Mouse (Mus musculus): ENCODE results near the gene Cutc. TPM values are rescaled to one million over a fixed set of nuclear protein-coding genes. Genes with fewer than 3 reads are reported as not detected.

The Cutc gene
- polyA plus RNA-seq, 1 experiment from 2014 or later, result 25.6 TPM

DNA sequence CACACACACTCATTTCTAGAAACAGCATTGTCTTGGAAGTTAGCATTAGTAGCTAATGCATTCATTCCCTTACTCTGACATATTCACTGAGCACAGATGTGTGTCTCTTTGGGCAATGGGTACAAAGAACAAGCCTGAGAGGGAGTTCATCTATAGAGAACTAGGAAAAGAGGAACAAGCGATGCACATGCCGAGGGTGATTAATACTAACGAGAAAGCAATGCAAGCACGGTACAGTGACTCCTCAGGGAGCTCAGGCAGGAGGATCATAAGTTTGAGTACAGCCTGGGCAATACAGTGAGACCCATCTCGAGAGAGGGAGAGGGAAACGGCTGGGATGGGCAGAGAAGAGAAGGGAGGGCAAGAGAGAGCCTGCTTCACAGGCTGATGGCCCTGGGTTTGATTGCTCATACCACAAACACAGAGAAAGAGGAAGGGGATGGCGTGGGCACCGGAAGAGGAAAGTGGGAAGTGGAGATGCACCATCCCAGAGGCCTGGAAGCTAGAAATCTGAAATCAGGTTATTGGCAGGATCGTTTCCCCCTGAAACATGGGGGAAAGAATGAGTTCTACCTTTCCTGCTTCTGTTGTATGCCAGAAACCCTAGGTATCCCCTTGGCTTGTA lies 48.7 kb downstream of the Cutc start:
- ATAC-seq, result no peak
- 82% methylated on average over 9 of the region's 9 CpGs for WGBS
- H3K9ac ChIP-seq (ENCODE audit: low read depth, low read length), result no peak overlapping the region

DNA sequence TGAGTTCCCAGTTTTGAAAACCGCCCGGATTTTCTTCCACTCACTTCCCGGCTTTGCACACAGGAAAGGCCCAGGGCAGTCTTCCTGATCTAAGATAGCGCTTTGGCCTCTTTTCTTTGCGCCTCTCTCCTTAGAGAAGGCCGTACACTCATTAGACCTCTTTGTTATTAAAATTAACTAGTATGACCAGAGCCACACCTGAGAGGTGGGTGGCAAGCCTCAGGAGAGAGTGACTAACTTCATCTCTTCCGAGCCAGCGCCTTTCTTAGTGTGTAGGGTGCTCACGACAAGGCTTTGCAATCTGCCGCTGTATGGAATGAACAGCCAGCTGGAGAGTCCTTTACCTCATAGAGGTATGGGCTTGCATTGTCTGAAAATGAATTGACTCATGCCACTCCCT lies 51.1 kb downstream of the Cutc start:
- Histone ChIP-seq H3K4me1 (ENCODE audit: control insufficient read depth, insufficient read depth, low read length) (no peaks in the 10 kb centered on the region), H3K27ac (ENCODE audit: low read length) (no peak overlapping the region), H3K36me3 (ENCODE audit: control insufficient read depth, insufficient read depth, low read length) (no peaks in the 10 kb centered on the region), H3K9me3 (ENCODE audit: control insufficient read depth, low read length) (no peaks in the 10 kb centered on the region), H3K4me3 (ENCODE audit: low read length) (no peak overlapping the region), H3K4me2 (ENCODE audit: low read depth, low read length) (no peak overlapping the region), H3K27me3 (replicated peaks; ENCODE audit: control insufficient read depth, insufficient read depth, low read length) (no peaks in the 10 kb centered on the region), H3K9ac (ENCODE audit: low read depth, low read length) (no peak overlapping the region)
- WGBS, result 89% methylated on average over 10 of the region's 10 CpGs
- ATAC-seq, result no peak

More for the DNA sequence above, 48.7 kb downstream of the Cutc start:
- H3K27me3 ChIP-seq (replicated peaks; ENCODE audit: control insufficient read depth, insufficient read depth, low read length), result no peaks in the 10 kb centered on the region
- H3K9me3 ChIP-seq (ENCODE audit: control insufficient read depth, low read length), result no peaks in the 10 kb centered on the region
- H3K36me3 ChIP-seq (ENCODE audit: control insufficient read depth, insufficient read depth, low read length), result no peaks in the 10 kb centered on the region
- no peak overlapping the region for H3K27ac ChIP-seq (ENCODE audit: low read length)
- no peak overlapping the region for H3K4me3 ChIP-seq (ENCODE audit: low read length)
- H3K4me2 ChIP-seq (ENCODE audit: low read depth, low read length), result no peak overlapping the region
- H3K4me1 ChIP-seq (ENCODE audit: control insufficient read depth, insufficient read depth, low read length), result no peaks in the 10 kb centered on the region

- H3K9ac ChIP-seq (ENCODE audit: low read depth, low read length), result no peak overlapping the region
- no peaks in the 10 kb centered on the region for H3K9me3 ChIP-seq (ENCODE audit: control insufficient read depth, low read length)
- H3K27ac ChIP-seq (ENCODE audit: low read length), result no peak overlapping the region
- no peaks in the 10 kb centered on the region for H3K36me3 ChIP-seq (ENCODE audit: control insufficient read depth, insufficient read depth, low read length)
- no peak overlapping the region for H3K4me3 ChIP-seq (ENCODE audit: low read length)
- H3K4me1 ChIP-seq (ENCODE audit: control insufficient read depth, insufficient read depth, low read length), result peaks cover 10% of the 10 kb centered on the region; the same call in 1 of the 2 replicates
- H3K27me3 ChIP-seq (replicated peaks; ENCODE audit: control insufficient read depth, insufficient read depth, low read length), result no peaks in the 10 kb centered on the region
- no peak for ATAC-seq
- WGBS, result 50% methylated on average over 4 of the region's 4 CpGs
- H3K4me2 ChIP-seq (ENCODE audit: low read depth, low read length), result no peak overlapping the region
Measured at GRCm38 (mm10) chr19:43809331-43809730, 56.5 kb downstream of the Cutc start.

- 70% methylated on average over 4 of the region's 4 CpGs for WGBS
- peak; percentile 29; the same call in 1 of the 2 replicates for ATAC-seq
- no peaks in the 10 kb centered on the region for H3K27me3 ChIP-seq (replicated peaks; ENCODE audit: control insufficient read depth, insufficient read depth, low read length)
- H3K9ac ChIP-seq (ENCODE audit: low read depth, low read length), result no peak overlapping the region
- H3K36me3 ChIP-seq (ENCODE audit: control insufficient read depth, insufficient read depth, low read length), result no peaks in the 10 kb centered on the region
- H3K4me2 ChIP-seq (ENCODE audit: low read depth, low read length), result no peak overlapping the region
- H3K4me3 ChIP-seq (ENCODE audit: low read length), result no peak overlapping the region
- H3K4me1 ChIP-seq (ENCODE audit: control insufficient read depth, insufficient read depth, low read length), result peaks cover 12% of the 10 kb centered on the region; the same call in 1 of the 2 replicates
- H3K9me3 ChIP-seq (ENCODE audit: control insufficient read depth, low read length), result no peaks in the 10 kb centered on the region
- H3K27ac ChIP-seq (ENCODE audit: low read length), result 0 out of 2 replicates have a peak overlapping the region, but pooled peaks have one; percentile 9
Measured at GRCm38 (mm10) chr19:43811419-43811818, 58.6 kb downstream of the Cutc start.

- Histone ChIP-seq H3K4me1 (ENCODE audit: control insufficient read depth, insufficient read depth, low read length) (peaks cover 15% of the 10 kb centered on the region; the same call in 1 of the 2 replicates), H3K4me2 (ENCODE audit: low read depth, low read length) (no peak overlapping the region), H3K9me3 (ENCODE audit: control insufficient read depth, low read length) (no peaks in the 10 kb centered on the region), H3K27me3 (replicated peaks; ENCODE audit: control insufficient read depth, insufficient read depth, low read length) (no peaks in the 10 kb centered on the region), H3K9ac (ENCODE audit: low read depth, low read length) (no peak overlapping the region), H3K4me3 (ENCODE audit: low read length) (no peak overlapping the region), H3K36me3 (ENCODE audit: control insufficient read depth, insufficient read depth, low read length) (no peaks in the 10 kb centered on the region), H3K27ac (ENCODE audit: low read length) (peak overlapping the region; percentile 60)
- WGBS, result 64% methylated on average over 10 of the region's 10 CpGs
- ATAC-seq, result peak; percentile 93
Measured at GRCm38 (mm10) chr19:43813315-43813714, 60.5 kb downstream of the Cutc start.

- Histone ChIP-seq H3K4me1 (ENCODE audit: control insufficient read depth, insufficient read depth, low read length) (peaks cover 11% of the 10 kb centered on the region; the same call in 1 of the 2 replicates), H3K4me3 (ENCODE audit: low read length) (peak overlapping the region; percentile 11; the same call in 1 of the 2 replicates), H3K4me2 (ENCODE audit: low read depth, low read length) (0 out of 2 replicates have a peak overlapping the region, but pooled peaks have one; percentile 5), H3K9ac (ENCODE audit: low read depth, low read length) (0 out of 2 replicates have a peak overlapping the region, but pooled peaks have one; percentile 16), H3K36me3 (ENCODE audit: control insufficient read depth, insufficient read depth, low read length) (no peaks in the 10 kb centered on the region), H3K27me3 (replicated peaks; ENCODE audit: control insufficient read depth, insufficient read depth, low read length) (no peaks in the 10 kb centered on the region), H3K9me3 (ENCODE audit: control insufficient read depth, low read length) (no peaks in the 10 kb centered on the region), H3K27ac (ENCODE audit: low read length) (0 out of 2 replicates have a peak overlapping the region, but pooled peaks have one; percentile 5)
- 43% methylated on average over 14 of the region's 14 CpGs for WGBS
- no peak for ATAC-seq
Measured at GRCm38 (mm10) chr19:43815661-43816414, 63.0 kb downstream of the Cutc start.

Other genes starting within 250 kb of the Cutc start
- gene Got1, start 228.4 kb upstream of the Cutc start, polyA plus RNA-seq (2015; fragmentation: Nextera tagmentation; extraction: Ambion mirVana), result 70.5 and 73.4 TPM in 2 replicates
- 61.3 and 64.6 TPM in 2 replicates for gene Nkx2-3, start 140.7 kb upstream of the Cutc start, polyA plus RNA-seq (2015; fragmentation: Nextera tagmentation; extraction: Ambion mirVana)
- 19.5 and 20.0 TPM in 2 replicates for gene Slc25a28, start 78.1 kb upstream of the Cutc start, polyA plus RNA-seq (2015; fragmentation: Nextera tagmentation; extraction: Ambion mirVana)
- gene Entpd7, start 63.3 kb upstream of the Cutc start, polyA plus RNA-seq (2015; fragmentation: Nextera tagmentation; extraction: Ambion mirVana), result 27.6 and 36.9 TPM in 2 replicates
- 18.6 and 21.7 TPM in 2 replicates for gene Cox15, start within 50 bp of the Cutc start, polyA plus RNA-seq (2015; fragmentation: Nextera tagmentation; extraction: Ambion mirVana)
- gene Abcc2, start 29.2 kb downstream of the Cutc start, polyA plus RNA-seq (2015; fragmentation: Nextera tagmentation; extraction: Ambion mirVana), result 24.1 and 31.4 TPM in 2 replicates
- 34.2 and 34.3 TPM in 2 replicates for gene Dnmbp, start 187.2 kb downstream of the Cutc start, polyA plus RNA-seq (2015; fragmentation: Nextera tagmentation; extraction: Ambion mirVana)
- gene Cpn1, start 233.6 kb downstream of the Cutc start, polyA plus RNA-seq (2015; fragmentation: Nextera tagmentation; extraction: Ambion mirVana), result 27.7 and 32.4 TPM in 2 replicates